Mouse (Mus musculus): Measurements from ENCODE around the gene Lrig3. TPM values are rescaled to one million over a fixed set of nuclear protein-coding genes. Genes with fewer than 3 reads are reported as not detected.

The Lrig3 gene
- polyA plus RNA-seq, 1 experiment, result 4.4 TPM

DNA sequence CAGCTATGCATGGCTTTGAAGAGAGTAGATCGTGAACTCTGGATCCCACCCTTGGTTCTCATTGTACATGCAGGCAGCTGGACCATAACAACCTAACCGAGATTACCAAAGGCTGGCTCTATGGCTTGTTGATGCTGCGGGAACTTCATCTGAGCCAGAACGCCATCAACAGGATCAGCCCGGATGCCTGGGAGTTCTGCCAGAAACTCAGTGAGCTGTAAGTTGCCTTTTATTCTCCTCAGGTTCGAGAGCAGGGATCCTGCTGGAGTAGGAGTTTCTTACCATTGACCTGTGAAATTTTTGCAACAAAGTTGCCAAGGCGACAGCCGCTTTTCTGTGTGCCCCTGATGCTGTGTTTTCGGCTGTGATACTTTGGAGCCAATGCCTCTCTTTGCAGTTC, 31.0 kb downstream of the Lrig3 start:
- no peak for TF ChIP-seq POLR2A (IDR thresholded peaks at IDR 0.05; ENCODE audit: borderline replicate concordance, insufficient read depth, low read length)
- no peak for TF ChIP-seq CTCF (IDR thresholded peaks at IDR 0.05; ENCODE audit: borderline replicate concordance, insufficient read depth, low read depth, low read length)
- Histone ChIP-seq H3K4me1 (ENCODE audit: control insufficient read depth, insufficient read depth, low read length) (no peaks in the 10 kb centered on the region), H3K27ac (ENCODE audit: insufficient read depth, low read length) (no peak overlapping the region), H3K27me3 (ENCODE audit: control insufficient read depth, insufficient read depth, low read length) (no peaks in the 10 kb centered on the region), H3K4me3 (replicated peaks; ENCODE audit: insufficient read depth, low read depth, low read length) (no peak overlapping the region)
- 10% methylated on average over 9 of the region's 9 CpGs for WGBS
- DNase-seq, result peak; percentile 29 to 56

DNA sequence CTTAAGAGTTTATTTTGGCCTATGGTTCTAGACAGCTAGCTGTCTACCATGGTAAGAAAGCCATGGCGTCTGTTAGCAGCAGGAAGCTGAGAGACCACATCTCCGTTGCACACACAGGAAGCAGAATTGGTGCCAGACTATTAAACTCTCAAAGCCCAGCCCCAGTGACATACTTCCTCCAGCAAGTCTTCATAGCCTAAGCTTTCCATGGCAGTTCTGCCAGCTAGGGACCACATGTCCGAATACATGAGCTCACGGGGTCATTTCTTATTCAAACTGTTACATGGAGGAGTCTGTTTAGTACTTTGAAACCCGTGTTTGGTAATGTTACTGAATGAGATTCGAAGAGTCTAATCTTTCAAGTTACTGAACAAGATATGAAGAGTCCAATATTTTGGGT, 33.6 kb downstream of the Lrig3 start:
- WGBS, result 95% methylated on average over 6 of the region's 6 CpGs

GRCm38 (mm10) chr10:126000861-126001390, 35.0 kb downstream of the Lrig3 start:
- no peak for DNase-seq
- Histone ChIP-seq H3K4me1 (ENCODE audit: control insufficient read depth, insufficient read depth, low read length) (no peaks in the 10 kb centered on the region), H3K27me3 (ENCODE audit: control insufficient read depth, insufficient read depth, low read length) (no peaks in the 10 kb centered on the region), H3K27ac (ENCODE audit: insufficient read depth, low read length) (no peak overlapping the region), H3K4me3 (replicated peaks; ENCODE audit: insufficient read depth, low read depth, low read length) (no peak overlapping the region)
- 55% methylated on average over 8 of the region's 8 CpGs for WGBS
- TF ChIP-seq POLR2A (IDR thresholded peaks at IDR 0.05; ENCODE audit: borderline replicate concordance, insufficient read depth, low read length) (no peak), CTCF (IDR thresholded peaks at IDR 0.05; ENCODE audit: borderline replicate concordance, insufficient read depth, low read depth, low read length) (no peak)

More for the DNA sequence above, 33.6 kb downstream of the Lrig3 start:
- TF ChIP-seq CTCF (IDR thresholded peaks at IDR 0.05; ENCODE audit: borderline replicate concordance, insufficient read depth, low read depth, low read length) (no peak), POLR2A (IDR thresholded peaks at IDR 0.05; ENCODE audit: borderline replicate concordance, insufficient read depth, low read length) (no peak)
- DNase-seq, result no peak
- no peak overlapping the region for H3K27ac ChIP-seq (ENCODE audit: insufficient read depth, low read length)
- no peaks in the 10 kb centered on the region for H3K27me3 ChIP-seq (ENCODE audit: control insufficient read depth, insufficient read depth, low read length)
- no peak overlapping the region for H3K4me3 ChIP-seq (replicated peaks; ENCODE audit: insufficient read depth, low read depth, low read length)
- H3K4me1 ChIP-seq (ENCODE audit: control insufficient read depth, insufficient read depth, low read length), result no peaks in the 10 kb centered on the region

DNA sequence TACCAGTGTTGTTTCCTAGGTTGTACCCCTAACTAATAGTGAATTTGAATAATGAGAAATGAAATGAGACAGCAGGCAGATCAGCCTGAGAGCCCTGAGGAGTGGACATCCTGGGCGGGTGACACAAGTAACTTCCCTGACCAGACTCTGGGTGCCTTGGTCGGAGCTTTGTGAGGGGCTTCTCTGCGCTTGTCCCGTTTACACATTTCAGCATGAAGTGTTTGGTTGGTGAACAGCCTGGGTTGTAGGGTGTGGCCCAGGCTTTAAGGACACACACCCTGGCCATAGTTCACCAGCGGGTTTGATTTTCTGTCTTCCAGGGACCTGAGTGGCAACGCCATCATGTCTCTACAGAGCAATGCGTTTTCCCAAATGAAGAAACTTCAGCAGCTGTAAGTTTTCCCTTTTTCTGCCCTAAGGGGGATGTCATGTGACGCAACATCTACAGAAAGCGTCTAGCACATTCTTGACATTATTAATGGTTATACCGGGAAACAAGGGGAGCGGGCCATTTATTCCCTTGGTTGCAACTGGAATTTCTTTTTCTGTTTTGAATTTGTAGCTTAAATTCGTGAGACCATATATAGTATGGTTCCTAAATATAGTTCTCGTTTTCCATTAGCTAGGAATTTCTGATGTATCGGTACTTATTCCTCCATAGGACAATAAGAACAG, 36.2 kb downstream of the Lrig3 start:
- Histone ChIP-seq H3K4me1 (ENCODE audit: control insufficient read depth, insufficient read depth, low read length) (no peaks in the 10 kb centered on the region), H3K4me3 (replicated peaks; ENCODE audit: insufficient read depth, low read depth, low read length) (no peak overlapping the region), H3K27ac (ENCODE audit: insufficient read depth, low read length) (no peak overlapping the region), H3K27me3 (ENCODE audit: control insufficient read depth, insufficient read depth, low read length) (no peaks in the 10 kb centered on the region)
- WGBS, result 85% methylated on average over 14 of the region's 14 CpGs
- no peak for DNase-seq
- TF ChIP-seq POLR2A (IDR thresholded peaks at IDR 0.05; ENCODE audit: borderline replicate concordance, insufficient read depth, low read length), result no peak
- TF ChIP-seq CTCF (IDR thresholded peaks at IDR 0.05; ENCODE audit: borderline replicate concordance, insufficient read depth, low read depth, low read length), result no peak

DNA sequence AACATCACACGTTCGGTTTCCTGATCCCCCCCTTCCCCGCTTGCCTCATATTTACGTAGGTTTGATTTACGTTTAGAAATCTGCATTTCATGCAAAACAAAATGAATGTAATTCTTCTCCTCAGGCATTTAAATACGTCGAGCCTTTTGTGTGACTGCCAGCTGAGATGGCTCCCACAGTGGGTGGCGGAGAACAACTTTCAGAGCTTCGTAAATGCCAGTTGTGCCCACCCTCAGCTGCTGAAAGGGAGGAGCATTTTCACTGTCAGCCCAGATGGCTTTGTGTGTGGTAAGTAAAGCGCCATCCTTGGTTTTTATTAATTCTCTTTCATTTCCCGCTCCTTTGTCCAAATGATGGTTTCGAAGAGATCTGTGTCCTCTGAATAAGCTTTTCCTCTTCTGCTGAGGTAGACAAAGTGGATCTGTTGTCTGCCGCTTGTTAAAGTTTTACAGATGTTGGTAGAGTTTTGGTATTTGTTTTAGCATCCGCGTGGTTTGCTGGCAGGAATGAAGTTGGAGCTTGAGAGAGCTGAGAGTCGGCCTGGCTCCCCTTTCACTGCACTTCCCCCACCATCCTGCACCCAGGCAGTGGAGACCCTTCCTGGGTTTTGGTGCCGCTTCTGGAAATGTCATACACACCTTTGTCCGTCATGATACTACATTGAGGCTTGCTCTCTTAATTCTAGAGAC, 37.0 kb downstream of the Lrig3 start:
- Histone ChIP-seq H3K27ac (ENCODE audit: insufficient read depth, low read length) (no peak overlapping the region), H3K4me3 (replicated peaks; ENCODE audit: insufficient read depth, low read depth, low read length) (no peak overlapping the region), H3K27me3 (ENCODE audit: control insufficient read depth, insufficient read depth, low read length) (no peaks in the 10 kb centered on the region), H3K4me1 (ENCODE audit: control insufficient read depth, insufficient read depth, low read length) (no peaks in the 10 kb centered on the region)
- TF ChIP-seq POLR2A (IDR thresholded peaks at IDR 0.05; ENCODE audit: borderline replicate concordance, insufficient read depth, low read length), result no peak
- no peak for TF ChIP-seq CTCF (IDR thresholded peaks at IDR 0.05; ENCODE audit: borderline replicate concordance, insufficient read depth, low read depth, low read length)
- 45% methylated on average over 18 of the region's 18 CpGs for WGBS
- no peak for DNase-seq

DNA sequence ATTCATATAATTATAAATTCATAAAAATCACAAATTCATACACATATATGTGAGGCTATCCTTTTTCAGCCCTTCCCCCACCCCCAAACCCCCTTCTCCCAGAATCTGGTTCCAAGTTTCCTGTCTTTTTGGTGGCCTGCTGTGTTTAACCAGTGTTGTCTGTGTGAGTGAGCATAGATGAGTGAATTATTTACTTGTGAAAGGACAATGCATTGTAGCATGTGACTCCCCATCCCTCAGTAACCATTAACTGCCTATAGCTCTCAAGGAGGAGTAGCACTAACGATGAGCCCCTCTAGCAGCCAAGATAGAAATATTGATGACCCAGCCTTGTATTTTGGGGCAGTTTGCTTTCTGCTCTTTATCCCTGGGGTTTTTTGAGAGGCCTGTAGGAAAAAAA, 37.9 kb downstream of the Lrig3 start:
- Histone ChIP-seq H3K27ac (ENCODE audit: insufficient read depth, low read length) (no peak overlapping the region), H3K4me3 (replicated peaks; ENCODE audit: insufficient read depth, low read depth, low read length) (no peak overlapping the region), H3K4me1 (ENCODE audit: control insufficient read depth, insufficient read depth, low read length) (no peaks in the 10 kb centered on the region), H3K27me3 (ENCODE audit: control insufficient read depth, insufficient read depth, low read length) (no peaks in the 10 kb centered on the region)
- TF ChIP-seq CTCF (IDR thresholded peaks at IDR 0.05; ENCODE audit: borderline replicate concordance, insufficient read depth, low read depth, low read length) (no peak), POLR2A (IDR thresholded peaks at IDR 0.05; ENCODE audit: borderline replicate concordance, insufficient read depth, low read length) (no peak)
- WGBS, result 80% methylated on average over 1 of the region's 1 CpGs
- DNase-seq, result no peak

DNA sequence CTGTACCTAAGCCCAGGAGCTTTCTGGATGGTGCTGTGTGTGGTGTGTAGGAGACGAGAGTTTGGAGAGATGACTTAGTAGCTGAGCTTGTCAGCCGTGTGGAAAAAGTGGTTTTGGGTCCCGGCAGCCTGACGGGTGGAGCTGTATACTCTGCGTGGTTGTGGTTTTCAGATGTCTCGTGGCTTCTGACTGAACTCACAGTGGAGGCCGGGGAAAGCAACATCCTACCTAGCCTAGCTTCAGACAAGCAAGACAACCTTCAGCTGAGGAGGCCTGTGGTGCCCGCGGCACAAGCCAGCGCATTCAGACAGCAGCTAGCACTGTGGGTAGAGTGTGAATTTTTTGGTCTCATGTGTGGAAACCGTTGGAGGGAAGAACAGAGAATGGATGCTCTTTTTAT, 47.7 kb downstream of the Lrig3 start:
- no peak for TF ChIP-seq CTCF (IDR thresholded peaks at IDR 0.05; ENCODE audit: borderline replicate concordance, insufficient read depth, low read depth, low read length)
- no peak for TF ChIP-seq POLR2A (IDR thresholded peaks at IDR 0.05; ENCODE audit: borderline replicate concordance, insufficient read depth, low read length)
- no peak overlapping the region for H3K27ac ChIP-seq (ENCODE audit: insufficient read depth, low read length)
- H3K4me3 ChIP-seq (replicated peaks; ENCODE audit: insufficient read depth, low read depth, low read length), result no peak overlapping the region
- H3K27me3 ChIP-seq (ENCODE audit: control insufficient read depth, insufficient read depth, low read length), result no peaks in the 10 kb centered on the region
- WGBS, result 87% methylated on average over 11 of the region's 11 CpGs
- no peak for DNase-seq
- no peaks in the 10 kb centered on the region for H3K4me1 ChIP-seq (ENCODE audit: control insufficient read depth, insufficient read depth, low read length)

- DNase-seq, result no peak
- Histone ChIP-seq H3K27me3 (ENCODE audit: control insufficient read depth, insufficient read depth, low read length) (no peaks in the 10 kb centered on the region), H3K4me3 (replicated peaks; ENCODE audit: insufficient read depth, low read depth, low read length) (no peak overlapping the region), H3K27ac (ENCODE audit: insufficient read depth, low read length) (no peak overlapping the region), H3K4me1 (ENCODE audit: control insufficient read depth, insufficient read depth, low read length) (no peaks in the 10 kb centered on the region)
- TF ChIP-seq POLR2A (IDR thresholded peaks at IDR 0.05; ENCODE audit: borderline replicate concordance, insufficient read depth, low read length) (no peak), CTCF (IDR thresholded peaks at IDR 0.05; ENCODE audit: borderline replicate concordance, insufficient read depth, low read depth, low read length) (no peak)
- 82% methylated on average over 8 of the region's 8 CpGs for WGBS
These were observed 48.7 kb downstream of the Lrig3 start for GRCm38 (mm10) chr10:126014673-126015072.

All from cerebellum, adult 2 months (tissue).